Mouse (Mus musculus) kidney, postnatal 4 days (tissue): ENCODE results near the gene Fgf4.
A peak's percentile ranks its signal among the peaks of the same experiment; 100 is the strongest.

Experiments used
- DNase-seq, 2 experiments: peaks; one replicate each; pipeline ENCODE4 v3.0.0; 2021; ENCODE audit warnings: mixed read lengths in 2 of 2

Gene Fgf4

DNA sequence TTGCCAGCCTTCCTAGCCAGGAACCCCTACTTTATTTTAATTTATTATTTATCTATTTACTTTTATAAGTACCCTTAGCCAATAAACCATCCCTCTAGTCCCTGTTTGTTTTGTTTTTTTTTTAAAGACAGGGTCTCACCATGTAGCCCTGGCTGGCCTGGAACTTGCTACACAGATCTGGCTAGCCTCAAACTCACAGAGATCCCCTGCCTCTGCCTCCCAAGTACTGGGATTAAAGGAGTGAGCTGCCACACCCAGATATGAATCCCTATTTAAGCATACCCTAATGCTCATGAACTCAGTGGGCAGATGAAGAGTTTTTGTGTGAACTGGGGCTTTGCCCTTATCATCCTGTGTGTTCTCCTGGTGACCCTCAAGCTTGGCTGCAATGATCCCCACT is at the start of gene Fgf4:
Gene Fgf4, plus strand, starts transcription at position 301 of the 400 bp plus-strand sequence.
- no peak for DNase-seq

DNA sequence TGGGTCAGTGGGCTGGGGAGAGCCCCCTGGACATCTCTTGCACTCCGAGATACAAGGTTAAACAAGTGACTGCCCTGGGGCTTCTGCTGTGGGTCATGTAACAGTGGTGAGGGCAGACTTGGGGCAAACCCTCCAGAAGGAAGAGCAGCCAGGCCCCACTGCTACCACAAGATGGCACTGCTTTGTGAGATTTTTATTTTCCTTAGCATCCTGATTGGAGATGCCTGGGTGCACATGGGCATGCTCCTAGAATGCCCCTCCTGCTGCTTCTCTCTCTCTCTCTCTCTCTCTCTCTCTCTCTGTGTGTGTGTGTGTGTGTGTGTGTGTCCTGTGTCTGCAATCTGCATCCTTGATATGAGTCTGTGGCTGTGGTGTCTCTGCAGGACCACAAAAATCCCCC is 48.7 kb upstream of the Fgf4 start:
- peak; percentile 52 to 61 for DNase-seq

DNA sequence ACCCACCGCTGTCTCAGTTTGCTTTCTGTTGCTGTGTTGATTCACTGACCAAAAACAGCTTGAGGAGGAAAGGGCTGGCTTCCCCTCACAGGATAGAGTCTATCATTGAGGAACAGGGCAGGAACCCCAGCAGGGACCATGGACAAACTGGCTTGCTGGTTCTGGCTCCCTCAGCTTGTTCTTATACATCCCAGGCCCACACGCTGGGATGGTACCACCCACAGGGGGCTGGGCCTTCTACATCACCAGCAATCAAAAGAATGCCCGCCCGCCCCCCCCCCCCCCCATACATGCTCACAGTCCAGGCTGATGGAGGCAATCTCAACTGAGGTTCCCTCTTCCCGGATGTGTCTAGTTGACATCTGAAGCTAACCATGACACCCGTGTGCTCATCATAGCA is 40.1 kb upstream of the Fgf4 start:
- DNase-seq = no peak

DNA sequence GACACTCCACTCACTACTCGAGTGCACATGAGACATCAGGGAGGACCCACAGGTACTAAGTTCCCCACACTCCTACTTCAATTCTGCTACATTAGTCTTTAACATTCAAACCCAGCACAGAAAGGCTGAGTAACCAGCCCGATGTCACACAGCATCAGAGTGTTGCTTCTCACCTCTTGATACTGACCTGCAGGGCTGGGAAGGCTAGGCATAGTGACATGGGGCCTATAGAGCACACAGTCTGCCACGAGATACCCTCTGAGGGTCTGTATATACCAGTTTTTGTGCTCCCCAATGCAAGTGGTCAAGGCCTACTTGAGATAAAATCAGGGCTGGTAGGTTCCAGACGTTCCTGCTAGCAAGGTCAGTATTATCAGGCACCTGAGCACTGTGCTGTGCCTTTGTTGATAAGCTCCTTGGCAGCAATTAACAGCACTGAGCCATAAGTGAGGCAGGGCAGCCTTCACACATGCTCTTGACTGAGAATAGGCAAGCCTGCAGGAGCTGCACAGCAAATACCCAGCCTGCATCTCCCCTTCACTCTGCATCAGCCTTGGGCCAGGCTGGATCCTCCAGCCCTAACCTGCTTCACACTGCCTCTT is 39.1 kb upstream of the Fgf4 start:
- DNase-seq = no peak

DNA sequence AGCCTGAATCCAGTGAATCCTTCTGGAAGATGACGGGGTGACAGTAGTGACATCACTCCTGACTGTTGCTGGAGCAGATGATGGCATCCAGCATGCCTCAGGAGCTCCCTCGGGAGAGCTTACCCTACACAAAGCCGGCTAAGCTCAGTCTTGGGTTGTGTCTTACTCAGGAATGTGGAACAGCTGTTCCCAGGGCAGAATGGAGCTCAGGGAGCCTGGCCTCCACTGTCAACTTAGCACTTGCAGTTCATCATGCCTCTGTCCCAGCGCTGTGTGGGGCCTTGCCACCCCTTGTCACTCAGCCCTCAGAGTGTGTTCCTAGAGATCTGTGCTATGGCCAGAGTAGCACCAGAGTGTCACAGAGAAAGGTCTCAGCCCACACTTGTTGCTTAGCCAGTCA is 35.6 kb upstream of the Fgf4 start:
- peak; percentile 26 to 50 for DNase-seq

DNA sequence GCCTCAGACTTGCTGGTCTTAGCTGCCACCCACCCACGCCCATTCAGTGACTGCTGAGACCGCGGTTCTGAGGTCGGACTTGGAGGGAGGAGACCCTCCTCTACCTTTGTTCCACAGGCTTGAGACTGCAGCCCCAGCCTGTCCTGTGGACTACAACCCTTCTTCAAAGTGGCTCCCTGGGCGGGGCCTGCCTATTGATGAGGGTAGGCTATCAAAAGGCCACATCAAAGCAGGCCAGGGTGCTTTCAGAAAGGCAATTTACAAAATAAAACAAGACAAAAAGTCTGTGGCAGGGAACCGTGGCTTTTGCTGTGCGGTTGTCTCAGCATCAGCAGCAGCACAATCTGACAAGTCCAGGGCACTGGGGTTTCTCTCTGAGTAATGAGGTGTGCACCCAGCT is 25.3 kb upstream of the Fgf4 start:
- no peak for DNase-seq

DNA sequence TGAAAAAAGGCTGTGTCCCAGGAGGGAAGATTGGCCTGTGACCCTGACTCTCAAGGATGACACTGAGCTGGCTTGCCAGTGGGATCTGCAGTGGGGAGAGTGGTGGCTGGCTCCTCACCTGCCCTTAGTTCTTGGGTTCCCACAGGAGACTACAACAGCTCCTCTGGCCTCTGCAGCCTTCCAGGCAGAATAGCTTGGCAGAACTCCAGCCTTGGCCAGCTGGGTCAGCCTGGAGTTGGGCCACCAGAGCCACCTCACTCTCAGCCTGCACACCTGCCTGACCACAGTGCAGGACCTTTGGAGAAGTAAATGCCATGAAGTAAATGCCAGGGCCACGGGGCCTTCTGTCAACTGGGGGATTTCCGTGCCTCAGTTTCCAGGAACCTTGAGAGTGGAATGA is 23.2 kb upstream of the Fgf4 start:
- DNase-seq = no peak

DNA sequence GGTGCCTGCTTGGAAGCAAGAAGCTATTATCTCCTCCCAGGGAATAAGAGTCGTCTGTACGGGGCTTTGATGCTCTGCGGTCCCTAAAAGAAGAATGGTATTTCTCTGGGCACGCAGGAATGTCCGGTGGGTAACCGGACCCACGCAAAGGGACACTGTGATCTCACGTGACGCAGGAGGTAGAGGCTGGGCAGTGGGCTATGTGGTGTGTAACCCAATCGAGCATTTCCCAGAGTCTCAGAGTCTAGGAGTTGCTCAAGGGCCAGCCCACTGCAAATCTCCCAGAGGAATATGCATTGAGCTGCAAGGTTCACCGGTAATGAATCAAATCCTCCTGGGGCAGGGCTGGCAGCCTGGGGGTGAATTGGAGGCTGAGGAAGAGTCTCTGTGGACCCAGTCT is 18.8 kb upstream of the Fgf4 start:
- no peak for DNase-seq

DNA sequence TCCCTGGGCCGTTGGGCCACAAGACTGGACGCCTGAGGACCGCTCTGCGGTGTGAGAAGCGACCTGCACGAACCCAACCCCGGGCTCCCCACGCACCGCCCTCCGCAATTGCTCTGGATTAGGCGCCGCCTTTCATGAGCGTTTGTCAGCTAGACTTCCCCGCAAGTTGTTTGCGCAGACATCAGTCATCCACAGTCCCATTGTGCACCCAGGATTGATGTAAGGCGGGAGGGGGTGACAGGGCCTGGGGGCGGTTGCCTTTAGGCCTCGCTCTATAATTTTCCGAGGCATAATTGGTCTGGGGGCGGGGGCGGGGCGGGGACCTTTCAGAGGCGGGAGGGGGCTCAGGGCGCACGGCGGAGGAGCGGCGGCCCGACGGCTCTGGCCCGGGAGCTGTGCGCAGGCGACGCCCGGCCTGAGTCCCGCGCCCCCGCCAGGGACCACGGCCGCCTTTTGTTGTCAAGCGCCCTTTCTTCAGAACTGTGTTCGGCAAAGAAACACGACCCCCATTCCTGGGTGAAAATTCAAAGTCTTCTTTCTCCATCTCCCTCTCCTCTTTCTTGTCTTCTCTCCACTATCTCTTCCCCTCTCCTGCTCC is 9.2 kb upstream of the Fgf4 start, which contains the start of gene Fgf3:
Gene Fgf3, plus strand, starts transcription at position 193 of the 598 bp plus-strand sequence.
- DNase-seq = peak in 1 of 2 experiments; percentile 6

DNA sequence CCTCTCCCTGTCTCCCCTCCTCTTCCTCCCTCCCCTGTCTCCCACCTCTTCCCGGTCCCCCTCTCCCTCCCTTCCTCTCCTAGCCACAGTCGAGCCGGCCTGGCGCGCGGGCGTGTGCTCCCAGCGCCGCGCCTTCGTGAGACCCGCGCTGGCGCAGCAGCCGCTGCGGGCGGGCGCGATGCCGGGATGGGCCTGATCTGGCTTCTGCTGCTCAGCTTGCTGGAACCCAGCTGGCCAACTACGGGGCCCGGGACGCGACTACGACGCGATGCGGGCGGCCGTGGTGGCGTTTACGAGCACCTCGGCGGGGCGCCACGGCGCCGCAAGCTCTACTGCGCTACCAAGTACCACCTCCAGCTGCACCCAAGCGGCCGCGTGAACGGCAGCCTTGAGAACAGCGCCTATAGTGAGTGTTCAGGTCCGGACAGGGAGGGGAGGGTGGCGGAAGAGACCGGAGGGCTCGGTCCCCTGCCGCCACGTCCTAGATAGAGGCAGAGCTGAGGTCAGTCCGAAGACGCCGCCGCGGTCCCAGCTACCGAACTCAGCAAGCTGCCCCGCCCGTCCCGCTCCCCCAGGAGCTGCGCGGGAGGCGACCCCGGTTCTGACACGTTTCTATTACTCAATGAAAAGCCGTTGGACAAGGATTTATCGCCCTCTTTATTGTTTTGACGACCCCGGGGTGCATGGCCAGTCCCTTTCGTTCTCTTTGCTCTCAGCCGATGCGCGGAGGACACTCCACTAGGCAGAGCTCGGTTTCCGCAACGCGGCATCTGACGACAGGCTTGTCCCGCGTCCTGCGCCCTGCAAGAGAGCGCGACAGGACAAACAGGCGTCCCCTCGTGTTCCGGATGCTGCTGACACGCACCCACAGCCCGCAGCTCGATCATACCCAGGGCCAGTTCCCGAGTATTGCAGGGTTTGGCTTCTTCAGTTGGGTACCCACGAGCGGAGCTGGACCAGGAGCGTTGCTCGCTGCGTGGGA is 8.4 kb upstream of the Fgf4 start:
- peak; percentile 54 to 70 for DNase-seq

DNA sequence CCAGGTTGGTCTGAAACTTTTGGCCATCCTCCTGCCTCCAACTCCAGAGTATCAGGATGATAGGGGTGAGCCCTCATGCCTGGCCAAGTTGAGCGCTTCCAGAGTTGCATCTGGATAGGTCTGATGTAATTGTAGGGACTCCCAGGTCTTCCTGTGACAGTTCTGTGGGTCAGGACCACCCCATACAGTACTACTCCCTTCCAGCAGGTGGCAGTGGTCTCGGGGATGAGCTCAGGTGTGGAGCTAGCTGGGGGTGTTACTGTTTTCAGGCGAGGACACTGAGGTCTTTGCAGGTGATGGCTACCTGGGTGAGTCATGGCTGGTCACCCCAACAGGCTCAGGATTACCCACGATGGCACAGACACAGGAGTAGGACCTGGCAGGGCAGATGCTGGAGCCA is 1.0 kb upstream of the Fgf4 start:
- DNase-seq = peak; percentile 73 to 75

DNA sequence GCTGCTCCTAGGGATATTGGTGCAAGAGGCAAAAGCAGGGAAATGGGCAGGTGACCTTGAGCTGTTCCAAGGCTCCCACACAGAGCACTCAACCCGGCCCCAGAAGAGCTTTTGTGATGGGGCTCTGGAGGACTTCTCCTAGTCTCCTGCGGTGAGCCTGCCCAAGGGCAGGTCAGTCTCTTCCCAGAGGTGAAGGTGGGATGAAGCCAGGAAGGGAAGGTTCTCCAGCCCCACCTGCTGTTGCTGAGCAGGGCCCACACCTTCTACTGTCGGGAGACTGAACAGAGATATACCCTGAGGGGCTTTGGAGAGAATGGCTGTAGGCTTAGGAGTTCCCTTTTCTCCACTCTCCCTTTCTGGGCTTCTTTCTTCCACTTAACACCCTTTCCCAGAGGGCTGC is 4.2 kb downstream of the Fgf4 start:
- no peak for DNase-seq

DNA sequence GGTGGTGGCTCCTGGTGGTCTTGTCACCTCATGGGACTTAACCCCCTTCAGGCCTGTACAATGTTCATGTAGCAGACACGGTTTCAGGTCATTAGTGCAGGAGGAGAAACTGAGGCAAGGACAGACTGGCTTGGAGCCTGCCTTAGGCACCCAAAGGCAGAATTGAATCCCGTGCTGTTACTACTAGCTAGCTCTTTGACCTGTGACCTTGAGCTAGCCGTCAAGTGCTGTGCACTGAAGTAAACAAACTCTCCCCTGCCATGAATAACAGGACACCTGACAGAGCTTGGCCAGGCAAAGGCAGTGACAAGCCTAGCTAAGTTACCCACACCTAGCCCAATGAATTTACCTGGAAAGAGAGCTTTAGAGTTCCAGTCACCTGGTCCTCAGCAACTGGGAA is 7.8 kb downstream of the Fgf4 start:
- no peak for DNase-seq

DNA sequence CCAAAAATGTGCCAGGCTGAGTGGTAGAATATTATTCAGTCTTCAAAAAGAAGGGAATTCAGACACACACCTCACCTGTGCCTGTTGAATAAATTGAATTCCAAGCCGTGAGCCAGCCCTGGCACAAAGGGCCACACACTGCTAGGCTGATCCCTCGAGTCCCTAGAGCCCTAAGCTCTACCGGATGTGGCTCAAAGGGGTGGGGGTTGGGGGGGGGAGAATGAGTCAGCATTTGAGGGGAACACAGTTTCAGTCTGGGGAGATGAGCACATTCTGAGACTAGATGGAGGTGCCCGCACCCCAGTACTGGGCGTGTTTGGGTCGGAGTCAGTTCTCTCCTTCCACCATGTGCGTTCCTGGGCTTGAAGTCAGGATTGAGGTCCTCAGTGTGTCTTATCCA is 10.0 kb downstream of the Fgf4 start:
- DNase-seq = no peak

DNA sequence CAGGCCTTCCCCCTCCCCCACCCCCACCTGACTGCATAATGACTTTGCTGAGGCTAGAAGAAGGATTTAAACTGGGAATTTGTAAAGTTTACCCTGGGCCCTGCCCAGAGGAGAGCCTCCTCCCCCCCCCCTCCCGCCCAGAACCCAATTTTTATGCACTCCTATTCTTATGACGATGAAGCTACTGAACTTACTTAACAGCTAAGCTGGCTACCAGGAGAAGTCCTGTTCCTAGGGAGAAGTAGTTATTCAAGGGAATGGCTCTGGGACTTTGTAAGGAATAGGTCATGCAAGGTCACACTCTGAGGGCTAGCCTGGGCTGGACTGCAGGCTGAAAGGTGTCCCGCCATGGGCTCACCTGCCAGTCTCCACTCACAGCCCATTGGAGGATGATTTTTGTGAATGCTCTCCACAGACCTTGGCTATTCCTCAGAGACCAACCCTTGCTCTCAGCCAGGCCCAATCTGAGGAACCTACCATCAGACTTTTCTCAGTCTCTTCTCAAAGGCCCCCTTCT is 10.7 kb downstream of the Fgf4 start:
- DNase-seq = no peak

DNA sequence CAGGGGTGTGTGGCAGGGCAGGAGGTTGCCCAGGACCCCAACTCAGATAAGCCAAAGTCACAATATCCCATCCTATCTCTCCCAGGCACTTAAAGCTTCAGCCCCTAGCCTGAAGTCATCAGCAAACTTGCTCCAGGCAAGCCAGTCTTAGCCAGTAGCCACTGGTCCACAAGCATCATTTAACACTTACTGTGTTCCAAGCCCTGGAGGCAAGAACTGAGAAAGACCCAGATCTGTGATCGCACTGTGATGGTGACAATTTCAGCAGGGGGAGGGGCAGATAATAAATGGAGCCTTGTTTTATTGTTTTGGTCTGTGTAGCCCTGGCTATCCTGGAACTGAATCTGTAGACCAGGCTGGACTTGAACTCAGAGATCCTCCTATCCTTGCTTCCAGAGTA is 11.5 kb downstream of the Fgf4 start:
- no peak for DNase-seq

DNA sequence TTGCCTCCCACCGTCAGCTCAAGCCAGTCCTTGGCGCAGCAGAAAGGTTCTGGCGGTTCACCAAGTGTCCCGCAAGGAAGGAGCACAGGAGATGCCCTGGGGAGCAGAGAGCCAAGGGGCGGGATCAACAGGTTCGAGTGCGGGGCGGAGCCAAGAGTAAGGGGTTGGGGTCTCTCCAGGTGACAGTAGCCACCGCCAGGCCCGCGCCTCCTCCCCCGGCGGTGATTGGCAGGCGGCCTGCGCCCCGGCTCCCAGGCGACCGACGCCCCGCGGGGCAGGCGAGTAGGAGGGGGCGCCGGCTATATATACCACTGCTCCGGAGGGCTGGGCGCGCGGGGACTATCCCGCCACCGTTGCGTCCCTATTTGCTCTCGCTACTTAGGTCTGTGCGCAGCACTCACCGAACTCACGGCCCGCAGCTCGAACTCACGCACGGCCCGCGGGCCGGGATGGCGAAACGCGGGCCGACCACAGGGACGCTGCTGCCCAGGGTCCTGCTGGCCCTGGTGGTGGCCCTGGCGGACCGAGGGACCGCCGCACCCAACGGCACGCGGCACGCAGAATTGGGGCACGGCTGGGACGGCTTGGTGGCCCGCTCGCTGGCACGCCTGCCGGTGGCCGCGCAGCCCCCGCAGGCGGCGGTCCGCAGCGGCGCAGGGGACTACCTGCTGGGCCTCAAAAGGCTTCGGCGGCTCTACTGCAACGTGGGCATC is 14.0 kb downstream of the Fgf4 start:
- DNase-seq = peak in 1 of 2 experiments; percentile 26

DNA sequence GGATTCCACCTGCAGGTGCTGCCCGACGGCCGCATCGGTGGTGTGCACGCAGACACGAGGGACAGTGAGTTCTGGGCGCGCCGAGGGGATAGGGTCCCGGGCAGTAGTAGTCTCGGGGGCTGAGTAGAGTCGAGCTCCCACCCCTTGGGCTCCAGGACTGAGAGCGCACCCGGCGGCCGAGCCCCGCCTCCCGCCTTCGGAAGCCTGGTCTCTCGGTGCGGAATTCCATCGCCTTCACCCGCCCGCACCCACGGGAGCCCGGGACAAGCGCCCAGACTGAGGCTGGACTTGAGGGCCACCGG is 14.6 kb downstream of the Fgf4 start:
- peak; percentile 28 to 41 for DNase-seq

DNA sequence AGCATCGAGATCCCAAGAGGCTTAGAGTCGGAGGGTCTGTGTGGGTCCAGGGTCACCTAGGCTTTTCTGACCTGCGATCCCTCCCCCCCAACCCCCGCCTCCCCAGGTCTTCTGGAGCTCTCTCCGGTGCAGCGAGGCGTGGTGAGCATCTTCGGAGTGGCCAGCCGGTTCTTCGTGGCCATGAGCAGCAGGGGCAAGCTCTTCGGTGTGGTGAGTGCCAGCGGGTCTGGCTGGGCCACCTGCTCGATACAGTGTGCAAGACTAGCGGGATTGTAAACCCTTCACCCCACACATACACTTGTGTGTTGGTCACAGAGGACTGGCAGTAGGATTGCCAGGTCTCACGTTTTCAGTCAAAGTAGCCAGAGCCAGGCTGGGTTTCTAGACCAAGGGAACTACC is 15.0 kb downstream of the Fgf4 start:
- peak in 1 of 2 experiments; percentile 22 for DNase-seq

DNA sequence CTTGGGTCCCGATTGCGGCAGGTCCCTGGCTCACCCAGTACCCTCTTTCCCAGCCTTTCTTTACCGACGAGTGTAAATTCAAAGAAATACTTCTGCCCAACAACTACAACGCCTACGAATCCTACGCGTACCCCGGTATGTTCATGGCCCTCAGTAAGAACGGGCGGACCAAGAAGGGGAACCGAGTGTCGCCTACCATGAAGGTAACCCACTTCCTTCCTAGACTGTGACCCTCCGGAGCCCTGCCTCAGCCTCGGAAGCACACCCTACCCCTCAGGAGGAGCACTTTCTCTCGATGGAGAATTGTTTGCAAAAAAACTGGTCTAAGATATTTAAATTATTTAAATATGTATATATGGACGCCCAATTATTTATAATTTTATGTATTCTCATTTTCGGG is 15.5 kb downstream of the Fgf4 start:
- no peak for DNase-seq

DNA sequence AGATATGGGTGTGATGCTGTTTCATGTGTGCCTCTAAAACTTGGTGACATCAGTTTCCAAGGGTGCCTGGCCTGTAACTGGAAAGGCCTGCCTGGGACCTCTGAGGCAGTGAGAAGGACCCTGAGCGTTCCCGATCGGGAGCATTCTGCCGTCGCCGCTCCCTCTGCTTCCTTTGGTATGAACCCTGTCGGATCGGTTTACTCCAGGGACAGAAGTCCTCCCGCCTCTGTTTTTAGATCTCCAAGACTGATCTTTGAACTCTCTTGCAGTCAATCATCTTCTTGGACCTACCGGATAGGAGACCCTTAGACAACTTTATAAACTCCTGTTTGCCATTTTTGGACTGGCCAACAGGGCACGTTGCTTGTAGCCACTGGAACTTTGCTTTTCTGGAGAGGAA is 16.0 kb downstream of the Fgf4 start:
- peak; percentile 18 to 22 for DNase-seq

DNA sequence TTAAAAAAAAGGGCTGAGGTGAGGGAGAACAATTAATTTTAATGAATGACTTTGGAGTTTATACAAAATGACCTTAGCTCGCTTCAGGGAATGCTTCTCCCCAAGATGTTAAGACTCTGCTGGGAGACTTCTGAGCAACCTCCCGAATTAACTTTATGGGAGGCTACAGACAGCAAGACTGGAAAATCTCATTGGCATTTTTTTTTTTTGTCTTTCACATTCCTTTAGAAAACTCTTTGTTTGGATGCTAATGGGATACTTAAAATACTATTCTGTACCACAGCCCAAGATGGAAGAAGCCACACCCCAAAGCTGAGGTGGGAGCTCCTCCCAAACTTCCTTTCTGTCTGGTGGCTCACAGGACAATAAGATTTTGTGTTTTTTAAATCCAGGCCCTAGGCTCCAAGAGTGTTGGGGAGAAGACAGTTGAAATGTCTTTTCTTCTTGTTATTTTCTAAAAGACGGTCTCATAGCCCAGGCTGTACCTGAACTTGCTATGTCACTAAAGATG is 17.0 kb downstream of the Fgf4 start:
- DNase-seq = no peak

DNA sequence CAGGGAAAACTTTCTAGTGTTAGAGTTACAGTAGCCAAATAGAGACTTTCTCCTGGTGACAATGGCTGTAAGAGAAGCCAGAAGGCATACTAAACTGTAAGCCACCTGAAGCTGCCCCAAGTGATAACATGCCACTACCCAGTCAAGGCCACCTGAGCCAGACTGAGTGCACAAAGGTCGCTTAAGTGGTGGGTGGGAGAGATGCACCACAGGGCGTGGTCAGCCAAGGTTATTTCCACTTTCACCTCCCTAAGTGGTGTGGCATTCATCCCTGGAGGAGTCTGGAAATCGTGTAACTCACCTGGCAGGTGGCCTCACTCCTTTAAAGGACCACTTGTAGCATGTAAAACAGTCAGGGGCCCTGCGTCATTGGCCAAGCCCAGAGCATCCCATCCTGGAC is 20.0 kb downstream of the Fgf4 start:
- no peak for DNase-seq
